Mouse (Mus musculus) stomach, embryonic 16.5 days (tissue): ENCODE results near the gene Ahctf1. TPM values are rescaled to one million over a fixed set of nuclear protein-coding genes. Genes with fewer than 3 reads are reported as not detected.

ENCODE experiments used
- ATAC-seq: fragments of 200-750 bp; cut with Nextera tagmentation; 2 replicates; pipeline ENCODE4 v1.8.0; 2017; ENCODE audit warnings: moderate number of reproducible peaks, moderate TSS enrichment; ENCODE audit not compliant: insufficient read depth, low FRiP score
- H3K27ac ChIP-seq: fragments of 300-500 bp; sonication (generic); 2 replicates; pipeline ENCODE4 v1.5.1; 2014; ENCODE audit warnings: low read length
- H3K27me3 ChIP-seq: fragments of 300-500 bp; sonication (generic); 2 replicates; pipeline ENCODE4 v1.6.1; 2014; ENCODE audit warnings: low read length, control low read depth, mixed read lengths; ENCODE audit not compliant: control insufficient read depth, insufficient read depth
- H3K36me3 ChIP-seq: fragments of 300-500 bp; sonication (generic); 2 replicates; pipeline ENCODE4 v1.6.1; 2014; ENCODE audit warnings: low read length; ENCODE audit not compliant: control insufficient read depth, insufficient read depth
- H3K4me1 ChIP-seq: fragments of 300-500 bp; sonication (generic); 2 replicates; pipeline ENCODE4 v1.6.1; 2014; ENCODE audit warnings: low read length, control low read depth, mixed read lengths; ENCODE audit not compliant: control insufficient read depth, insufficient read depth
- H3K4me2 ChIP-seq: fragments of 300-500 bp; sonication (generic); 2 replicates; pipeline ENCODE4 v1.6.1; 2014; ENCODE audit warnings: low read depth, low read length, mixed read lengths
- H3K4me3 ChIP-seq: fragments of 300-500 bp; sonication (generic); replicated peaks from 2 replicates; pipeline ENCODE4 v1.5.1; 2014; ENCODE audit warnings: mild to moderate bottlenecking, low read length
- H3K9ac ChIP-seq: fragments of 300-500 bp; sonication (generic); 2 replicates; pipeline ENCODE4 v1.6.1; 2014; ENCODE audit warnings: low read length
- H3K9me3 ChIP-seq: fragments of 300-500 bp; sonication (generic); replicated peaks from 2 replicates; pipeline ENCODE4 v1.6.1; 2016; ENCODE audit warnings: low read length, control low read depth; ENCODE audit not compliant: control insufficient read depth
- WGBS: fragments of 180-500 bp; shearing (Covaris S2); extraction: QIAGEN DNeasy Blood & Tissue Kit; methylation state at CpG from one replicate; pipeline ENCODE4 v1.1.7; 2014; 5-methylcytosine and 5-hydroxymethylcytosine counted together
- polyA plus RNA-seq: library from polyadenylated mRNA; unstranded; fragments of >200 nt; fragmentation: Nextera tagmentation; extraction: Ambion mirVana; gene quantifications from 2 replicates; pipeline ENCODE4 v1.2.1, GENCODE M21; 2015

Ahctf1 gene
- polyA plus RNA-seq, result 18.1 and 19.0 TPM in 2 replicates

GRCm38 (mm10) chr1:179803513-179804139 lies at the start of gene Ahctf1:
TSS of gene Ahctf1 (minus strand) at chr1:179803680.
- under 1% methylated on average over 56 of the region's 56 CpGs for WGBS

GRCm38 (mm10) chr1:179847759-179848389 lies 44.4 kb upstream of the Ahctf1 start:
- Histone ChIP-seq H3K4me1 (peaks cover 8% of the 10 kb centered on the region), H3K27ac (peak overlapping the region; percentile 53), H3K4me3 (peak overlapping the region; percentile 47), H3K9ac (peak overlapping the region; percentile 72), H3K27me3 (no peaks in the 10 kb centered on the region), H3K36me3 (no peaks in the 10 kb centered on the region), H3K9me3 (no peaks in the 10 kb centered on the region), H3K4me2 (peak overlapping the region; percentile 81)
- ATAC-seq, result peak; percentile 78; the same call in 1 of the 2 replicates
- WGBS, result 2% methylated on average over 20 of the region's 20 CpGs

More at GRCm38 (mm10) chr1:179803513-179804139, at the start of gene Ahctf1:
- Histone ChIP-seq H3K27me3 (no peaks in the 10 kb centered on the region), H3K36me3 (peaks cover 3% of the 10 kb centered on the region; the same call in 1 of the 2 replicates), H3K4me3 (peak within 1 kb of the TSS; percentile 70), H3K4me2 (peak within 1 kb of the TSS; percentile 72), H3K9me3 (no peaks in the 10 kb centered on the region), H3K4me1 (peaks cover 11% of the 10 kb centered on the region; the same call in 1 of the 2 replicates), H3K27ac (peak within 1 kb of the TSS; percentile 99), H3K9ac (peak within 1 kb of the TSS; percentile 96)
- ATAC-seq, result peak; percentile 98

GRCm38 (mm10) chr1:179847173-179847572 lies 43.7 kb upstream of the Ahctf1 start:
- no peak for ATAC-seq
- H3K9me3 ChIP-seq, result no peaks in the 10 kb centered on the region
- H3K4me1 ChIP-seq, result peaks cover 8% of the 10 kb centered on the region
- H3K27me3 ChIP-seq, result no peaks in the 10 kb centered on the region
- peak overlapping the region; percentile 81; the same call in 1 of the 2 replicates for H3K4me2 ChIP-seq
- no peak overlapping the region for H3K27ac ChIP-seq
- peak overlapping the region; percentile 47; the same call in 1 of the 2 replicates for H3K4me3 ChIP-seq
- H3K36me3 ChIP-seq, result no peaks in the 10 kb centered on the region
- peak overlapping the region; percentile 47 for H3K9ac ChIP-seq
- 35% methylated on average over 7 of the region's 7 CpGs for WGBS

- no peaks in the 10 kb centered on the region for H3K36me3 ChIP-seq
- no peak overlapping the region for H3K4me3 ChIP-seq
- ATAC-seq, result no peak
- H3K9me3 ChIP-seq, result no peaks in the 10 kb centered on the region
- H3K27me3 ChIP-seq, result no peaks in the 10 kb centered on the region
- H3K4me1 ChIP-seq, result peaks cover 8% of the 10 kb centered on the region
- no peak overlapping the region for H3K4me2 ChIP-seq
- no peak overlapping the region for H3K9ac ChIP-seq
- H3K27ac ChIP-seq, result no peak overlapping the region
- WGBS, result 87% methylated on average over 16 of the region's 16 CpGs
These were observed 42.5 kb upstream of the Ahctf1 start for GRCm38 (mm10) chr1:179845832-179846499.

- no peaks in the 10 kb centered on the region for H3K27me3 ChIP-seq
- no peak overlapping the region for H3K4me2 ChIP-seq
- H3K4me3 ChIP-seq, result no peak overlapping the region
- no peak overlapping the region for H3K27ac ChIP-seq
- ATAC-seq, result peak; percentile 56; the same call in 1 of the 2 replicates
- H3K9ac ChIP-seq, result no peak overlapping the region
- 20% methylated on average over 5 of the region's 5 CpGs for WGBS
- H3K9me3 ChIP-seq, result no peaks in the 10 kb centered on the region
- H3K4me1 ChIP-seq, result peaks cover 8% of the 10 kb centered on the region
- no peaks in the 10 kb centered on the region for H3K36me3 ChIP-seq
These were observed 41.4 kb upstream of the Ahctf1 start for GRCm38 (mm10) chr1:179844894-179845293.

GRCm38 (mm10) chr1:179843981-179844380 lies 40.5 kb upstream of the Ahctf1 start:
- Histone ChIP-seq H3K4me3 (no peak overlapping the region), H3K4me1 (peaks cover 8% of the 10 kb centered on the region), H3K27ac (no peak overlapping the region), H3K4me2 (no peak overlapping the region), H3K9ac (no peak overlapping the region), H3K9me3 (no peaks in the 10 kb centered on the region), H3K27me3 (no peaks in the 10 kb centered on the region), H3K36me3 (no peaks in the 10 kb centered on the region)
- no peak for ATAC-seq
- WGBS, result 25% methylated on average over 3 of the region's 3 CpGs

GRCm38 (mm10) chr1:179842568-179842967 lies 39.1 kb upstream of the Ahctf1 start:
- 0 out of 2 replicates have a peak, but pooled peaks have one; percentile 52 for ATAC-seq
- Histone ChIP-seq H3K4me1 (peaks cover 3% of the 10 kb centered on the region; the same call in 1 of the 2 replicates), H3K27me3 (no peaks in the 10 kb centered on the region), H3K9ac (no peak overlapping the region), H3K27ac (no peak overlapping the region), H3K4me3 (no peak overlapping the region), H3K36me3 (no peaks in the 10 kb centered on the region), H3K9me3 (no peaks in the 10 kb centered on the region), H3K4me2 (no peak overlapping the region)
- 73% methylated on average over 7 of the region's 7 CpGs for WGBS

- no peak for ATAC-seq
- Histone ChIP-seq H3K9me3 (0 out of 2 replicates have a peak, but pooled peaks cover 3% of the 10 kb centered on the region), H3K9ac (no peak overlapping the region), H3K27ac (no peak overlapping the region), H3K4me1 (no peaks in the 10 kb centered on the region), H3K4me2 (no peak overlapping the region), H3K4me3 (no peak overlapping the region), H3K27me3 (no peaks in the 10 kb centered on the region), H3K36me3 (no peaks in the 10 kb centered on the region)
- WGBS, result 81% methylated on average over 7 of the region's 7 CpGs
These were observed 33.2 kb upstream of the Ahctf1 start for GRCm38 (mm10) chr1:179836426-179837404.
